Mouse (Mus musculus): ENCODE data around the gene Acy3.
"Not testable (repeated sequence)": the region's sequence is repeated elsewhere in the genome, so short reads cannot be mapped to it uniquely, and the experiment has no call there.

Acy3 gene

GRCm38 (mm10) chr19:3986334-3986733 is at the start of gene Acy3:
TSS of gene Acy3 (plus strand) at chr19:3986570.
- no peak for DNase-seq (ENCODE audit: low read depth, low spot score)

- no peak for DNase-seq (ENCODE audit: low read depth, low spot score)
These were observed 44.1 kb upstream of the Acy3 start for GRCm38 (mm10) chr19:3942315-3942714.

GRCm38 (mm10) chr19:3942986-3943735 is 43.2 kb upstream of the Acy3 start:
- peak; percentile 74 for DNase-seq (ENCODE audit: low read depth, low spot score)

- DNase-seq (ENCODE audit: low read depth, low spot score): no peak
These were observed 40.4 kb upstream of the Acy3 start for GRCm38 (mm10) chr19:3945872-3946564.

- DNase-seq (ENCODE audit: low read depth, low spot score): no peak
These were observed 39.7 kb upstream of the Acy3 start for GRCm38 (mm10) chr19:3946715-3947114.

GRCm38 (mm10) chr19:3947813-3948212 is 38.6 kb upstream of the Acy3 start:
- no peak for DNase-seq (ENCODE audit: low read depth, low spot score)

GRCm38 (mm10) chr19:3948546-3948945 is 37.8 kb upstream of the Acy3 start:
- DNase-seq (ENCODE audit: low read depth, low spot score): no peak

GRCm38 (mm10) chr19:3950331-3950730 is 36.0 kb upstream of the Acy3 start:
- no peak for DNase-seq (ENCODE audit: low read depth, low spot score)

GRCm38 (mm10) chr19:3951461-3951860 is 34.9 kb upstream of the Acy3 start:
- no peak for DNase-seq (ENCODE audit: low read depth, low spot score)

- DNase-seq (ENCODE audit: low read depth, low spot score): no peak
These were observed 34.3 kb upstream of the Acy3 start for GRCm38 (mm10) chr19:3952099-3952498.

- DNase-seq (ENCODE audit: low read depth, low spot score): no peak
These were observed 31.3 kb upstream of the Acy3 start for GRCm38 (mm10) chr19:3955033-3955432.

- no peak for DNase-seq (ENCODE audit: low read depth, low spot score)
These were observed 30.6 kb upstream of the Acy3 start for GRCm38 (mm10) chr19:3955804-3956203.

- not testable (repeated sequence) for DNase-seq (ENCODE audit: low read depth, low spot score)
These were observed 28.9 kb upstream of the Acy3 start for GRCm38 (mm10) chr19:3957296-3958036.

GRCm38 (mm10) chr19:3958470-3958869 is 27.9 kb upstream of the Acy3 start, which contains the start of gene Aldh3b3:
TSS of gene Aldh3b3 (plus strand) at chr19:3958645.
- DNase-seq (ENCODE audit: low read depth, low spot score): no peak

GRCm38 (mm10) chr19:3959030-3959429 is 27.3 kb upstream of the Acy3 start:
- DNase-seq (ENCODE audit: low read depth, low spot score): no peak

GRCm38 (mm10) chr19:3960211-3960610 is 26.2 kb upstream of the Acy3 start:
- no peak for DNase-seq (ENCODE audit: low read depth, low spot score)

GRCm38 (mm10) chr19:3961805-3962204 is 24.6 kb upstream of the Acy3 start:
- not testable (repeated sequence) for DNase-seq (ENCODE audit: low read depth, low spot score)

- DNase-seq (ENCODE audit: low read depth, low spot score): no peak
These were observed 23.9 kb upstream of the Acy3 start for GRCm38 (mm10) chr19:3962469-3962868.

- no peak for DNase-seq (ENCODE audit: low read depth, low spot score)
These were observed 22.3 kb upstream of the Acy3 start for GRCm38 (mm10) chr19:3964030-3964429.

- no peak for DNase-seq (ENCODE audit: low read depth, low spot score)
These were observed 19.9 kb upstream of the Acy3 start for GRCm38 (mm10) chr19:3966330-3967075.

- DNase-seq (ENCODE audit: low read depth, low spot score): no peak
These were observed 19.1 kb upstream of the Acy3 start for GRCm38 (mm10) chr19:3967258-3967657.

- DNase-seq (ENCODE audit: low read depth, low spot score): no peak
These were observed 14.1 kb upstream of the Acy3 start, which contains the start of gene Aldh3b2 for GRCm38 (mm10) chr19:3972229-3972628. TSS of gene Aldh3b2 (plus strand) at chr19:3972328.
